Mouse (Mus musculus) MEL (cell line): Measurements from ENCODE around the gene Fam173a. TPM values are rescaled to one million over a fixed set of nuclear protein-coding genes. Genes with fewer than 3 reads are reported as not detected.
A peak's percentile ranks its signal among the peaks of the same experiment; 100 is the strongest.

Source experiments
- DNase-seq: peaks from one replicate; pipeline ENCODE4 v3.0.0; 2011; ENCODE audit warnings: low read depth, low spot score
- H3K27ac ChIP-seq: 2 replicates; pipeline ENCODE4 v1.5.1; 2012; ENCODE audit warnings: low read depth, mild to moderate bottlenecking, control low read depth, low read length, moderate library complexity; ENCODE audit not compliant: control insufficient read depth
- H3K27me3 ChIP-seq, 2 experiments: fragments of 150-350 bp in 1 of 2; sonication (generic) in 1 of 2; 2 replicates each; pipeline ENCODE4 v1.6.1; 2012; ENCODE audit warnings: low read length in 2 of 2, mild to moderate bottlenecking in 2 of 2, improper control_type of control experiment in 1 of 2, moderate library complexity in 1 of 2; ENCODE audit not compliant: insufficient read depth in 2 of 2, control insufficient read depth in 1 of 2
- H3K36me3 ChIP-seq, 2 experiments: 2 replicates each; pipeline ENCODE4 v1.6.1; 2012 to 2014; ENCODE audit warnings: low read length in 2 of 2, improper control_type of control experiment in 1 of 2, inconsistent platforms in 1 of 2, mild to moderate bottlenecking in 1 of 2; ENCODE audit not compliant: insufficient read depth in 2 of 2, control insufficient read depth in 1 of 2
- H3K4me1 ChIP-seq, 2 experiments: fragments of 150-350 bp in 1 of 2; sonication (generic) in 1 of 2; 2 replicates each; pipeline ENCODE4 v1.6.1; 2012; ENCODE audit warnings: low read length in 2 of 2, improper control_type of control experiment in 1 of 2, mild to moderate bottlenecking in 1 of 2; ENCODE audit not compliant: insufficient read depth in 2 of 2, control insufficient read depth in 1 of 2
- H3K4me3 ChIP-seq, 2 experiments: fragments of 150-350 bp in 1 of 2; sonication (generic) in 1 of 2; 2 replicates each; pipeline ENCODE4 v1.5.1; 2012; ENCODE audit warnings: low read depth in 2 of 2, low read length in 2 of 2, mild to moderate bottlenecking in 2 of 2, moderate library complexity in 2 of 2, control low read depth in 1 of 2, improper control_type of control experiment in 1 of 2; ENCODE audit not compliant: control insufficient read depth in 1 of 2, insufficient read depth in 1 of 2
- H3K79me2 ChIP-seq: 2 replicates; pipeline ENCODE4 v1.6.1; 2012; ENCODE audit warnings: mild to moderate bottlenecking, low read length, moderate library complexity; ENCODE audit not compliant: control insufficient read depth, poor library complexity, insufficient read depth
- H3K9ac ChIP-seq: 2 replicates; pipeline ENCODE4 v1.6.1; 2012; ENCODE audit warnings: low read depth, mild to moderate bottlenecking, control low read depth, low read length, moderate library complexity; ENCODE audit not compliant: control insufficient read depth, poor library complexity, severe bottlenecking
- H3K9me3 ChIP-seq: fragments of 150-350 bp; sonication (generic); replicated peaks from 2 replicates; pipeline ENCODE4 v1.6.1; 2012; ENCODE audit warnings: mild to moderate bottlenecking, low read length, improper control_type of control experiment, moderate library complexity; ENCODE audit not compliant: insufficient read depth
- CTCF ChIP-seq, 3 experiments: IDR thresholded peaks in 2 of 3; conservative IDR thresholded peaks in 1 of 3; 2 replicates each; pipeline ENCODE4 v1.5.1; 2011 to 2012; ENCODE audit warnings: low read length in 3 of 3, low read depth in 2 of 3, mild to moderate bottlenecking in 2 of 3, improper control_type of control experiment in 1 of 3, inconsistent platforms in 1 of 3, mixed read lengths in 1 of 3, moderate library complexity in 1 of 3; ENCODE audit not compliant: control insufficient read depth in 1 of 3, insufficient read depth in 1 of 3, poor library complexity in 1 of 3, severe bottlenecking in 1 of 3
- EP300 ChIP-seq, 2 experiments: IDR thresholded peaks; 2 replicates each; pipeline ENCODE4 v1.6.1; 2011; ENCODE audit warnings: improper control_type of control experiment in 2 of 2, low read length in 2 of 2, low read depth in 1 of 2, mild to moderate bottlenecking in 1 of 2
- JUND ChIP-seq: IDR thresholded peaks from 2 replicates; pipeline ENCODE4 v1.6.1; 2011; ENCODE audit warnings: low read depth, mild to moderate bottlenecking, improper control_type of control experiment, low read length
- MEF2A ChIP-seq: IDR thresholded peaks from 2 replicates; pipeline ENCODE4 v1.6.1; 2014; ENCODE audit warnings: low read depth, mild to moderate bottlenecking, inconsistent platforms, low read length, improper control_type of control experiment; ENCODE audit not compliant: poor library complexity, insufficient replicate concordance, severe bottlenecking; ENCODE audit errors: extremely low read depth
- MYB ChIP-seq: IDR thresholded peaks from 2 replicates; pipeline ENCODE4 v1.6.1; 2011; ENCODE audit warnings: mild to moderate bottlenecking, low read depth, low read length, improper control_type of control experiment
- NELFE ChIP-seq: IDR thresholded peaks from 2 replicates; pipeline ENCODE4 v1.6.1; 2011; ENCODE audit warnings: low read depth, low read length, improper control_type of control experiment
- POLR2A ChIP-seq, 2 experiments: IDR thresholded peaks; 2 replicates each; pipeline ENCODE4 v1.6.1; 2011 to 2012; ENCODE audit warnings: low read length in 2 of 2, mild to moderate bottlenecking in 2 of 2, control low read depth in 1 of 2, improper control_type of control experiment in 1 of 2, low read depth in 1 of 2, moderate library complexity in 1 of 2; ENCODE audit not compliant: control insufficient read depth in 1 of 2, insufficient read depth in 1 of 2, poor library complexity in 1 of 2
- POLR2AphosphoS2 ChIP-seq: IDR thresholded peaks from 2 replicates; pipeline ENCODE4 v1.6.1; 2011; ENCODE audit warnings: low read length, improper control_type of control experiment
- POLR2AphosphoS5 ChIP-seq: IDR thresholded peaks from 2 replicates; pipeline ENCODE4 v1.6.1; 2012; ENCODE audit warnings: low read depth, borderline replicate concordance, mild to moderate bottlenecking, inconsistent platforms, low read length, moderate library complexity, mixed read lengths
- TBP ChIP-seq: IDR thresholded peaks from 2 replicates; pipeline ENCODE4 v1.8.0; 2011; ENCODE audit warnings: low read depth, low read length, improper control_type of control experiment
- ZKSCAN1 ChIP-seq: IDR thresholded peaks from 2 replicates; pipeline ENCODE4 v1.6.1; 2012; ENCODE audit warnings: low read depth, mild to moderate bottlenecking, inconsistent platforms, low read length, improper control_type of control experiment, moderate library complexity
- ZMIZ1 ChIP-seq: IDR thresholded peaks from 2 replicates; pipeline ENCODE4 v1.6.1; 2012; ENCODE audit warnings: low read depth, mild to moderate bottlenecking, inconsistent platforms, low read length, improper control_type of control experiment, moderate library complexity
- ZNF384 ChIP-seq: IDR thresholded peaks from 2 replicates; pipeline ENCODE4 v1.6.1; 2012; ENCODE audit warnings: low read depth, mild to moderate bottlenecking, inconsistent platforms, low read length, improper control_type of control experiment
- polyA plus RNA-seq, 2 experiments: library from polyadenylated mRNA; stranded (reverse) in 1 of 2; unstranded in 1 of 2; fragments of >175 nt in 1 of 2; fragments of >200 nt in 1 of 2; gene quantifications; 2 replicates each; pipeline versions ENCODE4 v1.2.1 to v1.2.4; 2012; ENCODE audit warnings: low replicate concordance in 2 of 2, low read depth in 1 of 2; ENCODE audit not compliant: insufficient read length in 2 of 2, insufficient read depth in 1 of 2, missing spikeins in 1 of 2
- total RNA-seq: library from RNA; depleted of rRNA; stranded (reverse); fragments of 300-350 nt; gene quantifications from 2 replicates; pipeline ENCODE4 v1.2.3, GENCODE M21; 2012

Fam173a gene
- total and polyA plus RNA-seq, 3 experiments: 36.6 to 39.0 TPM; not detected in 1

DNA sequence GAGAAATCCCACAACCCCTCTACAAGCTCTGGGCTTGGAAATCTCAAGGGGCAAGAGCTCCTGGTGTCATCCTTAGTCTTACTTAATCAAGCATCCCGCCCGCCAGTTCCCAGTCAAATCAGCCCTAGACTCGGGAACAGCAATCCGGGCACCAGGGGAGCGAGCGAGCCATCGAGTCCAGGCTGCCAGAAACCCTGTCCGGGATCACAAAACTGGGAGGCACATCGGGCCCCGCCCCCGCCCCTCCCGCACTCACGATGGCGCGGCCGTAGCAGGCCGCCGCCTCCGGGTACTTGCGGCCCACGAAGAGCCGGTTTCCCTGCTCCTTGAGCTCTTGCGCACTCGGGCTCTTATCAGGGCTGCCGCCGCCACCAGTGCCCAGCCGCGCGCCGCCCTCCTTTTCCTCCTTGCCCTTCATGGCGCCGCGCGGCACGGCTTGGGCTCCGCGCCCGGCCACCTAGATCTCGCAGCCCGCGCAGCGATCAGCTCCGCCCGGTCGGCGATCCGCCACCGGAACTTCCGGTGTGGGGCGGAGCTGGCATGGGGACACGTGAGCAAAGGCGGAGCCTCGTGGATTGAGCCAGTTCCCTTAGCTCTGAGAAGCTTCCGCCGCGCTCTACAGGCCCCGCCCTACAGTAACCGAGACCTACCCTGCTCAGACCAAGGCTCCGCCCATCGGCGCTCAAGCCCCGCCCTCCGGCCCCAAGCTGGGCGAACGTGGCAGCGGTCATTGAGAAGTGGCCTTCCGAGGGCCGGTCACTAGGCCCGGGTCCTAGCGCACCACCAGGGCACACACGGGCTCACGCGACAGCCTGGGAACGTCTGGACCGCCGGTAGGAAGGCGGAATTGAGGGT is 40.0 kb upstream of the Fam173a start (continued):
- TF ChIP-seq ZNF384 (no peak), EP300 (IDR thresholded peaks at IDR 0.05; ENCODE audit: low read depth in 1 of 2, low read length in 2 of 2) (no peak), MEF2A (no peak), TBP (no peak)

DNA sequence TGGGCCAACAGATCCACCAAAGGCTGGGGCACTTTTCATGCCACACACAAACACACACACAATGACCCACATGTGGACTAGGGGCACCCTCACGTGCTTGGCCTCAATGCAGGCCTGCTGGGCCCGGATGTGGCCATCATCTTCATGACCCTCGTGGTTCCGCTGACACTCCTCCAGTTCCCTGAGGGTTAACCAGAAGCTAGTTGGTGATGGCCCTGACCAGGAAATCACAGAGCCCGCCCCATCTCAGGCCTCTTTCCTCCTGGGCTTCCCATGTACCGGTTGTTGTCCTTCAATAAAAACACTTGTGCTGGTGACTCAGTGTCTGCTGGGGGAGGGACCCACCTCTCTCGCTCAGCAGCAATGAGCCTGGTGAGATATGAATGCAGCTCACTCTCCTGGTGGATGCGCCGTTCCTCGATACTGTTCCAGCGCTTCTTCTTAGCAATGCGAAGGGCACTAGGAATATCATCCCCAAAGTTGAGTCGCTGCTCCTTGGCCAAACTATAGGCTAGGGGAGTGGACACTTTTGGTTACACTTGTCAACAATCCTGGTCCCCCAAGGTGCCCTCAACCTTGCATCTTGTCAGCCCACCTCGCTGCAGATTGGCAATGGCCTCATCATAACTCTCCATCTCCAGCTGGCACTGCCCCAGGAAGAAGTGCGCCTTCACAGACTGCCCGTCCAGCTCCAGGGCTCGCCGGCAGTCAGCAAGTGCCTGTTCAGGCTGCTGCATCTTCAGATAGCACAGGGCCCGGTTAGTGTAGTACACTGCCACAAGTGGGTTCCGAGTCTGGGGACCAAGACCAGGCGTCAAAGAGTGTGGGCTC is 39.0 kb upstream of the Fam173a start:
- Histone ChIP-seq H3K9me3 (no peaks in the 10 kb centered on the region), H3K79me2 (peaks cover 54% of the 10 kb centered on the region), H3K4me1 (peaks cover 2 to 37% of the 10 kb centered on the region in 2 experiments; a peak in 3 of 4 replicates), H3K9ac (peak overlapping the region; percentile 94), H3K27ac (peak overlapping the region; percentile 82), H3K27me3 (no peaks in the 10 kb centered on the region), H3K36me3 (peaks cover 0 to 13% of the 10 kb centered on the region in 2 experiments; a peak in 2 of 4 replicates), H3K4me3 (peak overlapping the region; percentile 80)
- TF ChIP-seq ZMIZ1: 0 out of 2 replicates have a peak, but pooled peaks have one; percentile 41
- peak; percentile 59; the same call in 1 of the 2 replicates for TF ChIP-seq POLR2AphosphoS5
- no peak for TF ChIP-seq CTCF (IDR thresholded peaks at IDR 0.05 in 2 of 3, conservative IDR thresholded peaks at IDR 0.05 in 1 of 3; ENCODE audit: control insufficient read depth in 1 of 3, insufficient read depth in 1 of 3, low read depth in 2 of 3, low read length in 3 of 3, poor library complexity in 1 of 3, severe bottlenecking in 1 of 3)
- TF ChIP-seq NELFE: no peak
- TF ChIP-seq MYB: 0 out of 2 replicates have a peak, but pooled peaks have one; percentile 14
- peak; percentile 55; the same call in 1 of the 2 replicates for TF ChIP-seq POLR2AphosphoS2
- DNase-seq: peak; percentile 56

DNA sequence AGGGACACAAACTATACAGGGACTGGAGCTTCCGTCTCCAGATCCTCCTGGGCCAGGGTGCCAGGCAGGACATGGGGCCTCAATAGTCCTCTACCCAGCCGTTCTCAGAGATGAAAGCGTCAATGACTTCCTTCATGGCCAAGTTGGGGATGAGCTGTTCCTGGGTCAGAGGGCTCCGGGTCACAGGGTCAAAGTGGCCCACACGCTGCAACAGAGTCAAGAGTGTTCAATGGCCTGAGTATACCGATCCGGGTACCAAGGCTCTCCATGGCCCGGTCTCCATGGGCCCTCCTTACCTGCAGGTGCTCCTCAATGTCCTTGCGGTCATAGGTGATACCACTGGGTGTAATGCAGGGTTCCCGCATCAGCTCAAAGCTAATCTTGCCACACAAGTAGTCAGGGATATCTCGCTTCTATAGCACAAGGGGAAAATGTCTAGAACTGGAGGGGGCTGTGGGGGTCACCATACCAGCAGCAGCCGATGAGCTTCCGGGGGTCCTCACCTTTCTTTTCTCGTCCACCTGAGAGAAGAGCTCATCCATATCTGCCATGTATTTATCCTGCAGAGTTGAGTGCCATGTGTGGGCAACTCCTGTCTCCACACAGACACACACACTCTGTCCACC is 38.2 kb upstream of the Fam173a start:
- peaks cover 2 to 37% of the 10 kb centered on the region in 2 experiments; a peak in 3 of 4 replicates for H3K4me1 ChIP-seq
- TF ChIP-seq ZKSCAN1: no peak
- TF ChIP-seq POLR2A (IDR thresholded peaks at IDR 0.05; ENCODE audit: control insufficient read depth in 1 of 2, insufficient read depth in 1 of 2, low read depth in 1 of 2, low read length in 2 of 2, poor library complexity in 1 of 2): 0 out of 4 replicates have a peak, but pooled peaks of 1 of the 2 experiments have one; percentile 5
- TF ChIP-seq JUND: no peak
- H3K27ac ChIP-seq: no peak overlapping the region

More for the DNA sequence above, 38.2 kb upstream of the Fam173a start:
- no peaks in the 10 kb centered on the region for H3K27me3 ChIP-seq
- peaks cover 0 to 13% of the 10 kb centered on the region in 2 experiments; a peak in 2 of 4 replicates for H3K36me3 ChIP-seq
- no peak for DNase-seq
- H3K79me2 ChIP-seq: peaks cover 58% of the 10 kb centered on the region
- peak overlapping the region in 1 of 2 experiments; percentile 80; a peak in 2 of 4 replicates for H3K4me3 ChIP-seq
- H3K9ac ChIP-seq: peak overlapping the region; percentile 94; the same call in 1 of the 2 replicates
- no peaks in the 10 kb centered on the region for H3K9me3 ChIP-seq
